8 mouse cellular contexts compared by ENCODE assay signal in the genomic region with DNA sequence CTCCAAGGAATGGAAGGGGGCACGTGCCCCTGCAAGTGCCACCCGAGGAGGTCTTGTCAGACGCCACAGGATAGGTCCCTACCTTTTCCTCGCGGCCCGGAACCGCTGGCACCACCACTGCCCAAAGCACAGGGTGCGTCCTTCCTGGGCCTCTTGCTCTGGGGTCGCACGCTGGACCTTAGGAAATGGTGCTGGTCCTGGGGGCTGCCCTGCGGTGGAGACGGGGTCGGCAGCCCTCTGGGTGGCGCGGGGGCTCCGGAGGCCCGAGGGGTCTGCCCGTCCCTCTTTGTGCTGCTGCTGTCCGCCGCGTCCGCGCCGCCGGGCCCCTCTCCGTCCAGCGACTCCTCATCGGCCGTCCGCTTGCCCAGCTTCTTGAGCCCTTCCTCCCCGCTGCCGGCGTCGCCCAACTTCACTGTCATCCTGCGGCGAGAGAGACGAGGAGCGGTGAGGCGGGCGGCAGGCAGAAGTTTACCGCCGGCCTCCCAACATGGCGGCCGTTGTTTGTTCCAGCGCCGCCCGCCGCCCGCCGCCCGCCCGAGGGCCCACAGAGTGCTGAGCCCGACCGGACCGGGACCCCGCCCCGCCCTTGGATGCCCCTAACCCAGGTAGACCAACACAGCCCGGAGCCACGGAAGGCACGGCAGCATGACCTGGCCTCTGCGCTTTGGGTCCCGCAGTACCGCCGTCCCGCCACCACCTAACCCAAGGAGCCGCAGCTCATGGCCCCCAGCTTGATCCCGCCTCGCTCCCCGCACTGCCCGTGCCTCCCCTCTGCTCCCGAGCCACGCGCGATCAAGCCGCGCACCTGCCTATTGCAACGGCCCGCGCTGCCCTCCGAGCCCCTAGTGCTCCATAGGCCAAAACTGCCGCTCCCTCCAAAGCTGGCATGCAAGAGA. TPM values are rescaled to one million over a fixed set of nuclear protein-coding genes. Genes with fewer than 3 reads are reported as not detected.
DNase-seq lines count a peak whose midpoint lies in the region.

No protein-coding gene starts in this region.

- peak; percentile 44 for DNase-seq in 3T3-L1 (ENCODE audit: low read depth, low spot score)
- peak; percentile 64 for DNase-seq in NIH3T3 (ENCODE audit: low read depth)
- peak; percentile 8 for DNase-seq in embryo, embryonic 11.5 days (ENCODE audit: low read depth, low spot score)
- peak; percentile 33 for DNase-seq in heart, adult 8-10 months (ENCODE audit: low spot score)
- DNase-seq in kidney, adult 9 months = peak; percentile 30
- DNase-seq in lung, postnatal 14 days = peak; percentile 26
- DNase-seq in ovary, postnatal 36 days (ENCODE audit: low spot score) = peak; percentile 42
- DNase-seq in urinary bladder, postnatal 36 days (ENCODE audit: low spot score in 2 of 2) = peak; percentile 14 to 30

RNA-seq across cellular contexts. Expression of gene Cramp1l, which starts 1.7 kb away (rescaled TPM):
- 10 to 100 TPM in 1 of 4 experiments, 1 to 10 TPM in 3; 9.4 to 11.3 (median 9.6) TPM for total RNA-seq in heart, adult 8-10 months (2022)

RNA-seq across cellular contexts. Expression of gene Ift140, which starts 2.0 kb away (rescaled TPM):
- 1 to 10 TPM; 3.5 to 6.3 (median 4.5) TPM for total RNA-seq in heart, adult 8-10 months (2022)

RNA-seq across cellular contexts. Expression of gene Jpt2, which starts 53.4 kb away (rescaled TPM):
- 10 to 100 TPM in 2 of 4 experiments, 1 to 10 TPM in 2; 6.4 to 12.8 (median 9.6) TPM for total RNA-seq in heart, adult 8-10 months (2022)

Comparison
In these comparisons a context has a peak if more than half of its experiments do, and no peak if none do; other contexts are left out.
1. Peak in every context shown above with its lines: DNase-seq.
2. DNase-seq: peak in every context shown above with its lines; median percentile 64 in NIH3T3; 44 in 3T3-L1; 42 in ovary, postnatal 36 days; 33 in heart, adult 8-10 months; 30 in kidney, adult 9 months; 26 in lung, postnatal 14 days; 22 in urinary bladder, postnatal 36 days; 8 in embryo, embryonic 11.5 days.